Mouse (Mus musculus): ENCODE data around the gene Olfr394. TPM values are rescaled to one million over a fixed set of nuclear protein-coding genes. Genes with fewer than 3 reads are reported as not detected.
"Not testable (repeated sequence)": the region's sequence is repeated elsewhere in the genome, so short reads cannot be mapped to it uniquely, and the experiment has no call there.

Gene Olfr394
- total RNA-seq (2022), result not detected

DNA sequence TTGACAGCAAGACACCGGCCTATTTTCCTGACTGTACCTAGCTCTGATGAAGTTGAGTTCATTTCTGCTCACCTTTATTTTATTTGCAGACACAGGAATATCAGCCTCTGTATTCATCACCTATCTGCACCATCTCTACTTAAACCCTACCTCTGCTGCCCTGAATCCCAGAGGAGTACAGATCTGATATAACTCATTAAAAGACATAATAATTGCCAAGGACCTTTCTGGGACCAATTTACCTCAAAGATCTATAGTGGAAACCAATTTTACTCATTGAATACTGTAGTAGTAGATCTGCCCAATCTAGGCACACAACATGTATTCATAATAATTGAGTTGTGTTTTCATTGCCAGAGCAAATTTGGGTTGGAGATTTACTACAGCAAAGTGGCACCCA is at the start of gene Olfr394:
Gene Olfr394 (minus strand): TSS at position 101 of the 400 bp plus-strand sequence.
- DNase-seq (ENCODE audit: low spot score in 2 of 2), result no peak

DNA sequence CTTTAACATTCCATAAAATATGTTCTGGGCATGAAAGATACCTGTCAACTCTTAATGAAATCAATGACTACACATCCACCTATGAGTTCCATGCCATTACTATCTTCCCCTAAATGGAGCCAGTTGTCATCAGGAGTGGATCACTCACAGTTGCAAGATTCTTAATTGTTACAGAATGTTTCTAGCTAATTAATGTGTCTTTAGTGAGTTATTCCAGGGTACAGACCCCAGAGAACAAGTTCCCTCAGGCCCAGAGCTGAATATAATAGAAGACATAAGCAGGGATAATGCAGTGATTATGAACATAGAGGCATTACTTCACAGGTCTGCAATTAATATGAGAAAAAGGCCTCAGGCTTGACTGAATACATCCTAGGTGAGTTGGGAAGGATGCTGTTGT is 45.8 kb upstream of the Olfr394 start, which contains the start of gene Olfr23:
Gene Olfr23 (plus strand): TSS at position 301 of the 400 bp plus-strand sequence.
- no peak for DNase-seq (ENCODE audit: low spot score in 2 of 2)

GRCm38 (mm10) chr11:73909199-73909598 is 18.6 kb upstream of the Olfr394 start, which contains the start of gene Olfr395:
TSS of gene Olfr395 (minus strand) at chr11:73909299.
- DNase-seq (ENCODE audit: low spot score in 2 of 2), result not testable (repeated sequence)

- no peak for DNase-seq (ENCODE audit: low spot score in 2 of 2)
These were observed 39.2 kb downstream of the Olfr394 start, which contains the start of gene Olfr393 for GRCm38 (mm10) chr11:73851354-73851753. TSS of gene Olfr393 (minus strand) at chr11:73851454.

Other genes starting within 250 kb of the Olfr394 start
- not detected for gene Zfp735, start 202.0 kb downstream of the Olfr394 start, total RNA-seq (2022)
- not detected for gene Olfr389, start 110.1 kb downstream of the Olfr394 start, total RNA-seq (2022)
- not detected for gene Olfr390, start 107.8 kb downstream of the Olfr394 start, total RNA-seq (2022)
- gene Olfr391-ps, start 87.7 kb downstream of the Olfr394 start, total RNA-seq (2022), result not detected
- gene Olfr392, start 73.7 kb downstream of the Olfr394 start, total RNA-seq (2022), result not detected
- gene Olfr393, start 39.3 kb downstream of the Olfr394 start, total RNA-seq (2022), result not detected
- not detected for gene Olfr395, start 18.5 kb upstream of the Olfr394 start, total RNA-seq (2022)
- not detected for gene Olfr23, start 45.9 kb upstream of the Olfr394 start, total RNA-seq (2022)
- gene Olfr397, start 70.0 kb upstream of the Olfr394 start, total RNA-seq (2022), result not detected
- not detected for gene Olfr398, start 99.6 kb upstream of the Olfr394 start, total RNA-seq (2022)
- gene Olfr139, start 165.8 kb upstream of the Olfr394 start, total RNA-seq (2022), result not detected
- not detected for gene Olfr399, start 165.8 kb upstream of the Olfr394 start, total RNA-seq (2022)
- not detected for gene Zfp616, start 179.2 kb upstream of the Olfr394 start, total RNA-seq (2022)
- gene Olfr401, start 222.9 kb upstream of the Olfr394 start, total RNA-seq (2022), result not detected

All from gastrocnemius, adult 8-10 months (tissue).